Mouse (Mus musculus) ES-Bruce4 (cell line): ENCODE measurements around the gene Rbbp5. TPM values are rescaled to one million over a fixed set of nuclear protein-coding genes. Genes with fewer than 3 reads are reported as not detected.
A peak's percentile ranks its signal among the peaks of the same experiment; 100 is the strongest.

Experiments
- H3K27ac ChIP-seq: 2 replicates; pipeline ENCODE4 v1.5.1; 2012; ENCODE audit warnings: low read length, inconsistent platforms; ENCODE audit not compliant: insufficient read depth
- H3K27me3 ChIP-seq: 2 replicates; pipeline ENCODE4 v1.6.1; 2012; ENCODE audit warnings: mild to moderate bottlenecking, low read length, inconsistent platforms; ENCODE audit not compliant: control insufficient read depth, poor library complexity, insufficient read depth, severe bottlenecking
- H3K36me3 ChIP-seq: 2 replicates; pipeline ENCODE4 v1.6.1; 2012; ENCODE audit warnings: inconsistent platforms, mild to moderate bottlenecking, low read length, moderate library complexity; ENCODE audit not compliant: control insufficient read depth, poor library complexity, insufficient read depth, severe bottlenecking
- H3K4me1 ChIP-seq: one replicate; pipeline ENCODE4 v1.8.1; 2011; ENCODE audit warnings: low read length; ENCODE audit not compliant: control insufficient read depth, insufficient read depth
- H3K4me3 ChIP-seq: 2 replicates; pipeline ENCODE4 v1.5.1; 2011; ENCODE audit warnings: low read depth, mild to moderate bottlenecking, low read length
- H3K9ac ChIP-seq: 2 replicates; pipeline ENCODE4 v1.6.1; 2012; ENCODE audit warnings: low read depth, mild to moderate bottlenecking, inconsistent platforms; ENCODE audit not compliant: poor library complexity, severe bottlenecking
- H3K9me3 ChIP-seq: replicated peaks from 2 replicates; pipeline ENCODE4 v1.6.1; 2012; ENCODE audit warnings: mild to moderate bottlenecking, low read length, inconsistent platforms; ENCODE audit not compliant: control insufficient read depth, poor library complexity, insufficient read depth, severe bottlenecking
- CTCF ChIP-seq: IDR thresholded peaks from one replicate; pipeline ENCODE4 v1.8.1; 2011; ENCODE audit warnings: low read depth, low read length
- EP300 ChIP-seq: IDR thresholded peaks from 2 replicates; pipeline ENCODE4 v1.6.1; 2011; ENCODE audit warnings: low read depth, low read length; ENCODE audit not compliant: insufficient read depth
- POLR2A ChIP-seq: IDR thresholded peaks from one replicate; pipeline ENCODE4 v1.8.1; 2011; ENCODE audit warnings: low read length; ENCODE audit not compliant: insufficient read depth
- polyA plus RNA-seq: library from polyadenylated mRNA; stranded (reverse); fragments of >200 nt; gene quantifications from 2 replicates; pipeline ENCODE4 v1.2.4, GENCODE M21; 2011; ENCODE audit warnings: low read depth; ENCODE audit not compliant: missing spikeins, insufficient read depth, insufficient read length

The Rbbp5 gene
- polyA plus RNA-seq, 1 experiment, result 85.4 TPM

DNA sequence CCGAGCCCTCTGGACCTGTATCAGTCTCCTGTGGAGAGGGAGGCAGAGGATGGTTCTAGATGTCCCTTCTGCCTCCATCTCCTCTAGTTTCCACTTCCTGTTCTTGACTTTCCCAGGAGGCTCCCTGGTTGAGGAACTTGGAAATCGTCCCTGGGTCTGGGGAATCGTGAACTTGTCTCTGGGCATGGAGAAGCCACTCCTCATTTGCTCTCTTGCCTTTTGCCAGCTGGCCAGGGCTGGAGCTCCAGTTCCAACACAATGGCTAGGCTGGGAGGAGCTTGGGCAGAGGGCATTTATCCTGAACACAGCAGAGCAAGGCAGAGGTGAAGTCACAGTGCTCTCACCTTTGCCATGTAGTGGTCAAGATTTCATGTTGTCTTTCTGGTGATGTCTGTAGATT, 59.3 kb downstream of the Rbbp5 start:
- Histone ChIP-seq H3K9me3 (no peaks in the 10 kb centered on the region), H3K27ac (no peak overlapping the region), H3K27me3 (no peaks in the 10 kb centered on the region), H3K36me3 (no peaks in the 10 kb centered on the region), H3K4me3 (no peak overlapping the region), H3K9ac (no peak overlapping the region), H3K4me1 (no peaks in the 10 kb centered on the region)
- no peak for TF ChIP-seq POLR2A
- TF ChIP-seq CTCF, result no peak
- TF ChIP-seq EP300, result no peak

DNA sequence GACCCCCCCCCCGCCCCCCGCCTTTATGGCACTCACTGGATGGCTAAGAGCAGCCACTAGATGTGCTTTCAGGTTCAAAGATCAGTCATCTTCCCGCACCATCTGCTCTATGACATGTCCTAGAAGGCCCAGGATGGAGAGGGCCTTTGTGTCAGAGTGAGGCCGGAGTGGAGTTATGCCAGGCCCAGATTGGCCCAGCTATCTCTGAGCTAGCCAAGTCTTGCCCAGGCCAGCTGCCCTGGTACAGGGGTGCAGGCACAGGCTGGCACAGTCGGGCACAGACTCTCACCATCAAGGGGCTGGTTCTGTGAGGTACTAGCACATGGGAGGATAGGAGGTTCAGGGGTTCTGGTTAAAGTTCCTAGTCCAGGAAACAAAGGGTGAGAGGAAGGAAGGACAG, 60.6 kb downstream of the Rbbp5 start:
- H3K27ac ChIP-seq, result no peak overlapping the region
- H3K9me3 ChIP-seq, result no peaks in the 10 kb centered on the region
- H3K9ac ChIP-seq, result no peak overlapping the region
- H3K36me3 ChIP-seq, result no peaks in the 10 kb centered on the region
- H3K4me3 ChIP-seq, result no peak overlapping the region
- H3K4me1 ChIP-seq, result no peaks in the 10 kb centered on the region
- no peak for TF ChIP-seq CTCF
- no peak for TF ChIP-seq EP300
- no peak for TF ChIP-seq POLR2A
- no peaks in the 10 kb centered on the region for H3K27me3 ChIP-seq

DNA sequence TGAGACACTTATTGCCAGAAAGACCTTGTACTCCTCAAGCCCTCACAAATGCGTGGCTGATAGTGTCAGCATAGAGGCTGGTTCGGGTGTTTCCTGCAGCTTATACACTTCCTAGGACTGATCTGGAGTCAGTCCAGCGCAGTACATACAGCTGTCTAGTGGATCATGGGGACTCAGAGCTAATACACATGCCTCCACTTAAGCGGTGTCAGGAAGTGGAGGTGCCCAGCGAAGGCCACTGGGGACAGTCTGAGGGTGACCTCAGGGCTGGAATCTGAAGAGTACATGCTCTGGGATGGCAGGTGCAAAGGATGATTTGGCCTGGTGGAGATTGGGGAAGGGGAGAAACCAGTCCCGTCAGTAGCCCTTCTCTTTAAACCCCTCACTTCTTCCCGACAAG, 63.5 kb downstream of the Rbbp5 start:
- Histone ChIP-seq H3K36me3 (no peaks in the 10 kb centered on the region), H3K4me3 (no peak overlapping the region), H3K9me3 (no peaks in the 10 kb centered on the region), H3K27ac (no peak overlapping the region), H3K9ac (no peak overlapping the region), H3K4me1 (no peaks in the 10 kb centered on the region), H3K27me3 (no peaks in the 10 kb centered on the region)
- TF ChIP-seq EP300 (no peak), CTCF (no peak), POLR2A (no peak)

DNA sequence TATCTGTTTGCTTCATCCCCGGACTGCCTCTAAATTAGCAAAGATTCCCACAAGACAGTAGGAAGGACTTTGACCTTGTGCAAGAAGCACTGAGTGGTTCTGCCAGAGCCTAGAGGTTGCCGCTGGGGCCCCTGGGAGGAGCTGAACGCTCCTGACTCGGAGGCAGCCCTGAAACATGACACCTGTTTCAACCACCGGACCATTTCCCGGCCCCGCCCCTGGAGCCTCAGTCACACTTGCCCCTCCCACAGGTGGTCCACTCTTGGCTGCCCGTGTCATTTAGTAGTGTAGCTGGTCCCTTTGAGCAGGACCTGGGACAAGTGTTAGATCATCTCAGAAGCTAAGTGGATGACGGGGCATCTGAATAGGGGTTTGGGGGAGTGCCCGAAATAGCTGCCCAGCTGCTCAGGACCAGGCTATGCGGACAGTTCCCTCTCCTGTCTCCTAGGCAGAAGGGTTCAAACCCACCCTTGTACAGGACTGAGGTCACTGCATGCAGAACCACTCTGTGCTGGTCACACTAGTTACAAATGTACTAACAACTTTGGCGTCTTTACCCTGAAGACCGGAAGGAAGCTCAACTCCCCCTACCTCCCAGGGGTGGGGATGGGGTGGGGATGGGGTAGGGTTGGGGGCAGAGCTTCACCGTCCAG, 64.1 kb downstream of the Rbbp5 start:
- Histone ChIP-seq H3K9ac (no peak overlapping the region), H3K4me3 (peak overlapping the region; percentile 31), H3K27me3 (no peaks in the 10 kb centered on the region), H3K36me3 (no peaks in the 10 kb centered on the region), H3K4me1 (no peaks in the 10 kb centered on the region), H3K9me3 (no peaks in the 10 kb centered on the region), H3K27ac (no peak overlapping the region)
- TF ChIP-seq EP300 (no peak), CTCF (no peak), POLR2A (no peak)

DNA sequence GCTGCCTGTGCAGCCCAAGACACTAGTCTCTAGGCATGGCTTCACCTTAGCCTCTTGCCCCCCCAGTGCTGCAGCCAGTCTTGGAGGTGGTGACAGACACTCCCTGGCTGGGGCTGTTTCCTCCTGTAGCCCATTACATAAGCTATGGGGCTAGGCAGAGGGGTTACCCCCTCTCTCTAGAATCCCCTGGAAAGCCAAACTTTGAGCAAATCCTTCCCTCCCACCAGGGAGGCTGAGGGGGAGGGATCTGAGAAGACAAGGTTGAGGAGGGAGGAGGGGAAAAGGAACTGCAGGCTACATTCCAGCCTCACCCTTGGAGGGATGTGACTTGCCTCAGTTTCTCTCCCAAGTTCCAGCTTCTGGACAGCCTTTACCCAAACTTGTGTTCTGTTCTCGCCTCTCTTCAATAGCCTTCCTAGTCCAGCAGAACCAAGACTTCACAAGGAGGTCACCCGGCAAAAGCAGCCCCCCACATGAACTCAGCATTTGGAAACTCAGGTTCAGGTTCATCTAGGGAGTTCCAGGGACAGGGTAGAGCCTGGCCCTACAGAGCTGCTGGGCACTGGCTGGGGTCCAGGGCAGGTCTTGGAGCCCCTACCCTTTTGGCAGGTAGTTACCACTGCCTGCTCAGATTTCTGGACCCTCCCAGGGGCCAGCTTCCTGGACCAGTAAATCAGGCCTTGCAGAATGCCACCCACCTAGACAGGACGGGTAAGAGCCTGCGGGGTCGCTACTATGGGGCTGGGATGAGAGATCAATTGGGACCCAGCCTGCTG, 64.8 kb downstream of the Rbbp5 start:
- TF ChIP-seq POLR2A (no peak), EP300 (no peak), CTCF (no peak)
- no peaks in the 10 kb centered on the region for H3K4me1 ChIP-seq
- no peaks in the 10 kb centered on the region for H3K36me3 ChIP-seq
- H3K4me3 ChIP-seq, result peak overlapping the region; percentile 58
- H3K9ac ChIP-seq, result peak overlapping the region; percentile 19; the same call in 1 of the 2 replicates
- H3K27ac ChIP-seq, result no peak overlapping the region
- H3K27me3 ChIP-seq, result no peaks in the 10 kb centered on the region
- H3K9me3 ChIP-seq, result no peaks in the 10 kb centered on the region

DNA sequence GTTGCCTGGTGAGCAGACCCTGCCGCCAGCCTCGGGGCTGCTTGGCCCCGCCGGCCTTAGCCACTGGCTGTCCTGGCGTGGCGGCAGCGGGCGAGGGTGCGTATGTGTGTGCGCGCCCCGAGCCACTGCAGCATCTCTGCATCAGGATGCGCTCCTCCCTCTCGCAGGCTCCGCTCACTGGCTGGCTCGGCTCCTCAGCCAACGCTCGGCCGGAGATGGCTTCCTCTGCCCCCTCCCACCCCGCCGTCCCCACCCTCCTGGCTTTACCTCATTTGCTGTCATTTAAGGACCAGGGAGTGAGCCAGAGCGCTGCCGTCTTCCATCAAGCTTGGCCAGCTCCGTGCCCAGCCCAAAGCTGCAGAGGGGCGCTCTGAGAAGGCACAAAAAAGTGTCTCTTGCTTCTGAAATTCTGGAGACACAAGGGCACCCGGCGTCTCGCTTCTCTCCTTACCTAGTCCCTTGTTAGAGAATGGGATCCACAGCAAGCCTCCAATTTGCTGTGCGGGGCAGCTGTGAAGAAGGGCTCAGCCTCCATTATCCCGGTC, 65.7 kb downstream of the Rbbp5 start, which contains the start of gene Cntn2:
Gene Cntn2 (minus strand): TSS at position 495 of the 545 bp plus-strand sequence.
- H3K27me3 ChIP-seq, result no peaks in the 10 kb centered on the region
- H3K36me3 ChIP-seq, result no peaks in the 10 kb centered on the region
- H3K4me3 ChIP-seq, result peak within 1 kb of the TSS; percentile 62
- no peaks in the 10 kb centered on the region for H3K4me1 ChIP-seq
- no peak for TF ChIP-seq EP300
- TF ChIP-seq CTCF, result no peak
- no peak for TF ChIP-seq POLR2A
- H3K27ac ChIP-seq, result no peak within 1 kb of the TSS
- H3K9me3 ChIP-seq, result no peaks in the 10 kb centered on the region
- peak within 1 kb of the TSS; percentile 19; the same call in 1 of the 2 replicates for H3K9ac ChIP-seq
